Mouse (Mus musculus) kidney, adult 8-10 months (tissue): ENCODE measurements around the gene Gm15091.
"Not testable (repeated sequence)": the region's sequence is repeated elsewhere in the genome, so short reads cannot be mapped to it uniquely, and the experiment has no call there.

Source experiments
- DNase-seq, 2 experiments: peaks; one replicate each; pipeline ENCODE4 v3.0.0; 2022

Gm15091 gene

GRCm38 (mm10) chrX:149941355-149941754, at the start of gene Gm15091:
Gene Gm15091 (plus strand): TSS chrX:149941655.
- not testable (repeated sequence) for DNase-seq
